Mouse (Mus musculus): ENCODE data around the gene Stard10.

Gene Stard10

DNA sequence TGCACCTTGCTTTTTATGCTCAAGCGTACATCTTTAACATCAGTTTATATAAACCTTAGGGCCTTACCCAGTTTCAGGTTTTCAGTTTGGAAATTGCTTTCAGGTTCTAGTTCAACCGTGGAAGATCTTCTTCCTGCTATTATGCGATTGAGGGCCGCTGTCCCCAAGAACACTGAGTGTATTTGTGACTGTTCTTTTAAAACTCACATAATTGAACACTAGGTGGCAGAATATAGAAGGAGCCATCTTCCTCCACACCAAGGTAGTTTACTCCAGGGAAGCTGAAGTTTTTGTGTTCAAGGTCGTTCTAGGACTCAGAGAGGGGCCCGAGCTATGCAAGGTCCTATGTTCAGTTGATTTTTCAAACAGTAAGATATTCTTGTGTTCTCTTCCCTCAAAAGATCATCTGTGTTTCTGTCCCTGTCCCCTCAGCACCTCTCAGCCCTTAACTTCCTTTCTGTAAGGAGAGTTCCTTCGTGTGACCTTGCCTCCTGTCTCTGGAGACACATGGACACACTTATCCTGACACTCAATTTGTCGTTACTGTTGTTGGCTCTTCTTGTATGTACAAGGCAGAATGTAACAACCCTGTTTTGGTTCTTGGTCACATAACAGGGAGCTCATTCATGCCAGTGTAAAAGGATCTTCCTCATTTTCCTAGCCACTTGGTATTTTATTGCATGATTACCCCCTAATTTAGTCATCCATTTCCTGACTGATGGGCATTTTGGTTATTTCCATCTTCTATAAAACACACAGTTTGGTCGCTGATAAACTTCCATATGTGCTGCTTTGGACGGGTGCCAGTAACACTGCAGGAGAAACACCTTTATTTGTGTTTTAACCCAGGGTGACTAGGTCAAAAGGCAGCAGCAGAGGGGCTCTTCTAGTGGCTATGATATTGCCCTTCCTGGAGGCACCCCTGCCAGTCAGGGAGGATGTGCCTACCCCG lies 51.3 kb downstream of the Stard10 start:
- DNase-seq (ENCODE audit: low read depth, low spot score), result no peak

GRCm38 (mm10) chr7:101369666-101370065 lies 52.8 kb downstream of the Stard10 start:
- DNase-seq (ENCODE audit: low read depth, low spot score), result no peak

DNA sequence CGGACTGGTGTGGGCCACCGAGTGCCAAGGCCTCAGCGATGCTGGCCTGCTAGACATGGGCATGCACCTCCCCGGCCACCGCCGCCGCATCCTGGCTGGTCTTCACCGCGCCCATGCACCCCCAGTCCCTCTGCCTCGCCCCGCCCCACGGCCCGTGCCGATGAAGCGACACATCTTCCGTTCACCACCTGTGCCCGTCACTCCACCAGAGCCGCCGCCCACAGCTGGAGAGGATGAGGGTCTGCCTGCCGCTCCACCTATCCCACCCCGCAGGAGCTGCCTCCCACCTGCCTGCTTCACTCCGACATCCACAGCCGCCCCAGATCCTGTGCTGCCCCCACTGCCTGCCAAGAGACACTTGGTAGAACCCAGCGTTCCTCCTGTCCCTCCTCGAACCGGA lies 56.2 kb downstream of the Stard10 start:
- DNase-seq (ENCODE audit: low read depth, low spot score), result no peak

DNA sequence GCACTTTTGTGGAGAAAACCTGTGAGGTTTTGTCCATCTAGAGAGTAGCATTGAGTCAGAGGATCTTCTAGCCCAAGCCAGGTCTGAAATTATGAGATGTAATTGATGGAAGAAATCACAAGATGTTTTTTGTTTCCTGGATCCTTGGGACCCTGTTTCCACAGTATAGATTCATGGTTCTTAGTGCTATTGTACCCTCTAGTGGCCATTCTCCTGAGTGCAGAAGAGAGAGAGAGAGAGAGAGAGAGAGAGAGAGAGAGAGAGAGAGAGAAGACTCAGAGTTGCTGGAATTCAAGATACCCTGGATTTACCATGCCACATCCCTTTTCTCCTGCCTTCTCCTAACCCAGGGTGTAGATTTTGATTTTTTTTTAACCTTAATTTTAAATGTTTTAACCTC lies 57.3 kb downstream of the Stard10 start:
- DNase-seq (ENCODE audit: low read depth, low spot score), result peak; percentile 70

GRCm38 (mm10) chr7:101376701-101377340 lies 59.9 kb downstream of the Stard10 start:
- DNase-seq (ENCODE audit: low read depth, low spot score), result peak; percentile 29

DNA sequence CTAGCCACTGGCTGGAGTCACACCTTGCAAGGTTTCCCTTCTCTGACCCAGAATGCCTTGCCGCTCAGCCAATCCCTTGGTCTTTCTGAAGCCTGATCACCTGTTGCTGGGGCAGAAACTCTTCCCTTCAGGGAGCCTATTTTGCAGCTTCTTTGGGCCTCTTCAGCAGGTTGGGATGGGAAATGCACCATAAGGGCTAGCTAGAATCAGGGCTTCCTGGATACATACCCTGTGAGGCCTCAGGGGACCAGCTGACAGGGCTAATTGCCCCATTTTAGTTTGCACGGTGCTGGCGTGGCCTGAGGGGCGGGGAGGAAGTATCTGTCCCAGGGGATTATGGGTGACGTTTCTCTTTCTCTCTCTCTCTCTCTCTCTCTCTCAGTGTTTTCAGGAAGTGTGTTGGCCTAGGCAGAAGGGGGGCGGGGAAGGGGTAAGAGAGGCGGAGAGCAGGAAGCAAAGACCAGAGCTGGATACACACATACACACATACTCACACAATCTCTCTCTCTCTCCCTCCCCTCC lies 60.9 kb downstream of the Stard10 start:
- no peak for DNase-seq (ENCODE audit: low read depth, low spot score)

DNA sequence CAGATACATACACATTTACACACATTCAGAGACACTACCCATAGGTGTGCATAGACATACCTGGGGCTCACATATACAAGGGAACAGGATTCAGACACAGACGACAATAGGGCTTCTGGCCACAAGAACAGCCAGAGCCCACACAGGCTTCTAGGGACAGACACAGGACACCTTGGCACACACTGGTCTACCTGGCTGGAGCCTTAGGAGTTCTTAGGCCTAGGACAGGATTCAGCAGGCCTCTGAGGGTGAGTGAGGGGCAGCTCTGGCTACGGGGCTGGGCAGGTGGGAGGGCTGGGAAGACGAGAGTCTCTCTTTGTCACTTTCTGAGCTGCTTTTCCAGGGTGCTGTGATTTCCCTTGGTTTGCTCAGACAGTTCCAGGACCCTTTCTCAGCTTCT lies 61.4 kb downstream of the Stard10 start:
- DNase-seq (ENCODE audit: low read depth, low spot score), result no peak

DNA sequence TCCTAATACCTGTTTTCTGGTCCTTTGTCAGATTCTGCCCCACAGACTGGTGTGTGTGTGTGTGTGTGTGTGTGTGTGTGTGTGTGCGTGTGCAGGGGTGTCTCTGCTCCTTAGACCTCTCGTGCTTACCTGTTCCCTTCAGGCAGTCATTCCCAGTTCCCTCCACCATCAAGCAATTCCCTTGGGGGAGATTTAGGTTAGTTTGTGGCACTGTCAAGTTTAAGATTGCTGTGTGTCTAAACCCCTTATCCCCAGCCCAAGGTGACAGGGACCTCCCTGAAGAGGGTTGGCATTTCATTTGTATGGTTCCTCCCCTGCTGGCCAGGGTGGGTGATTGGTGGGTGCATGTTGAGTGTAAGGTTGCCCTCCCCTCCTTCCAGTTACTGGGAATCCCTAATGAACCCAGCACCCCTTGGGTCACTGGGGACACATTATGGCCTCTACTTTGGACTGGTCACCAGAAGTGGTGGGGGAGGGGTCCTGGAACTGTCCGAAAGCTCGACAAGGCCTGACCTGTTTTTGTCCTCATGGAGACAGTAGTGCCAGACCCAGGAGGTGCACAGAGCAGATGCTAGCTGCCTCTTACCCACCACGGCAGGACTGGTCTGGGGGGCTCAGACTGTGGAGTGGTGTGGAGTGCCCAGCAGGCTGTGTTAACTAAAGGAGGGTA lies 62.0 kb downstream of the Stard10 start:
- DNase-seq (ENCODE audit: low read depth, low spot score), result no peak

- no peak for DNase-seq (ENCODE audit: low read depth, low spot score)
Observed at GRCm38 (mm10) chr7:101379732-101380131, 62.8 kb downstream of the Stard10 start.

DNA sequence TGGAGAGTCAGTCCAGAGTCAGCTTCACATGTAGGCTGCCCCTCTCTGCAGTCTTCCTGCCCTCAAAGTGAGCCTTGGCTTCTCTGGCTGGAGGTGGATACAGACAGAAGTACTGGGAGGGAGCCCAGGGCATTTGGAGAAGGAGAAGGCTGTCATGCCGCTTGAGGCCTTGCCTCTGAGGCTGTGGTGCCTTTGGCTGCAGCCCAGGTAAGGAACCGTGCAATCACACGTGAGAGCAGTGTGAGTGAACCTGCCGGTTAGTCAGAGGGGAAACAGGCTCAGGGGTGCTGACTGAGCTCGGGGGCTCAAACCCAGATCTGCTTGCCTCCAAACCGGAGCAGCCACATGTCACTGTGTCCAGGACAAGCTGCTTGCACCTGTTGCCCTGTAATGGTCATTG lies 64.6 kb downstream of the Stard10 start:
- DNase-seq (ENCODE audit: low read depth, low spot score), result no peak

- DNase-seq (ENCODE audit: low read depth, low spot score), result peak; percentile 25
Observed at GRCm38 (mm10) chr7:101382378-101382777, 65.5 kb downstream of the Stard10 start.

- no peak for DNase-seq (ENCODE audit: low read depth, low spot score)
Observed at GRCm38 (mm10) chr7:101383756-101384155, 66.9 kb downstream of the Stard10 start.

GRCm38 (mm10) chr7:101384931-101385330 lies 68.0 kb downstream of the Stard10 start:
- no peak for DNase-seq (ENCODE audit: low read depth, low spot score)

GRCm38 (mm10) chr7:101385331-101385733 lies 68.4 kb downstream of the Stard10 start:
- DNase-seq (ENCODE audit: low read depth, low spot score), result no peak

- no peak for DNase-seq (ENCODE audit: low read depth, low spot score)
Observed at GRCm38 (mm10) chr7:101385866-101386452, 69.1 kb downstream of the Stard10 start.

DNA sequence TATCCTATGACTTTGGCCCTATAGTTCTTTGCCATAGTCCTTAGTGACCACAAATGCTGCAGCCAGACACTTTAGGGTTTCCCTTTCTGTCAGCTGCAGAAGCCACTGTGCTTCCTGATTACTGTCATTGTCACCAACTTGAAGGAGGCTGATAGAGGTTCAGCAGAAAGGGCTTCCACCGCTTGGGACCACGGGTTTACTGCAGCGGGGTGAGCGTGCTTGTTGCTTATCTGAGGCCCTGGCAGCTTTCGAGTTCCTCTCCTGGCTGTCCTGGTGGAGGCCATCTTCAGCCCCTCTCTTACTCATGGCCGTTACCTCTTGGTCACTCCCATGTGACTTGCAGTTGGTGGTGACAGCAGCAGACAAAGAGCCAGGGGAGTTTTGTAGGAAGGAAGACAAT lies 72.4 kb downstream of the Stard10 start:
- DNase-seq (ENCODE audit: low read depth, low spot score), result no peak

- DNase-seq (ENCODE audit: low read depth, low spot score), result no peak
Observed at GRCm38 (mm10) chr7:101391909-101392479, 75.1 kb downstream of the Stard10 start.

DNA sequence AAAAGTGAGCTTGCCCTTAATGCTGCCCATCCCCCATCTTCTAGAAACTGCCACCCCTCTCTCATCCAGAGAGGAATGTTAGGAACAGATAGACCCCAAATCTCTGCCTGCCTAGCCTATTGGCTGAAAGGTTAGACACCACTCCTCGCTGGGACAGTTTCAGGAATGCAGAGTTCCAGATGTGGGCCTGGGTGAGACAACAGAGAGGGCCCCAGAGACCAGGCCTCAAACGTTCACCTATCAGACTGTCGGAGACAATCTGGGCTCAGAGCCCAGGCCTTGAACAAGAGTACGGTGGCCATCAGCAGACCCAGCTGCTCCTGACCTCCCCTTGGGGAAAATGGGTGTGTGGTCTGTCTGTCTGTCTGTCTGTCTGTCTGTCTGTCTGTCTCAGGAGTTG lies 76.1 kb downstream of the Stard10 start:
- DNase-seq (ENCODE audit: low read depth, low spot score), result peak; percentile 52

DNA sequence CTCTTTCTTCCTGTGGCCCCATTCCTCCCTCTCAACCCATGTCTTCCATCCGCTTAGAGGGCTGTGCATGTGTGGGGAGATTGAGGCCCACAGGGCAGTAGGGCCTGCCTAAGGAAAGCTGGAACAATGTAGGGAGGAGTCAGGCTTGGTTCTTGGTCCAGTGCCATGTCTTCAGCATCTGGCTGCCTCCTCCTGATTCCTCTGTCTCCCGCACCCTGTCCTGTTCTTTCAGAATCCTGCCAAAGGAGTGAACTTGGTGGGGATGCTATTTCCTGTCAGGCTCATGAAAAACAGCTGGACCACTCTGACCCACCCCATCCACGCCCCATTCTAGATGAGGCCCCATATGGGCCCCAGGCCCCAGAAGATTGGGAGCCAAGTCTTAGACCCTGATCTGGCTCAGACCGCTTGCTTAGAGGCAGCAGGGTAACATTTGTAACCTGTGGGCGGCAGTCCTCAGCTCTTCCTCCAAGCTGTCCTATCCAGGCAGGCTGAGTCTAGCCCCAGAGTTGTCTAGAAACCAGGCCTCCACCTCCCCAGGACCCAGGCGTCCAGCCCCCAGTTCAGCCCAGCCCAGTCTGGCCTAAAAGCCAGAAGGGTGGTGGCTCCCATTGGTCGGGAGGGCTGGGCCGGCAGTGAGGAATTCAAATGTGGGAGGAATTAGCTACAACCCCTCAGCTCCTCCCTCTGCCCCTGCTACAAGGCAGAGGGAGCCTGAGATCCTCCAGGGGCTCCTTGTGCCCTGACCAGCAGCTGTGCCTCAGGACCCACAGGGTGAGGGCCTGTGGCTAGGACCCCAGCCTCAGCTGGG lies 77.0 kb downstream of the Stard10 start:
- DNase-seq (ENCODE audit: low read depth, low spot score), result peak; percentile 92

- no peak for DNase-seq (ENCODE audit: low read depth, low spot score)
Observed at GRCm38 (mm10) chr7:101394569-101394968, 77.7 kb downstream of the Stard10 start.

GRCm38 (mm10) chr7:101395471-101395870 lies 78.6 kb downstream of the Stard10 start:
- no peak for DNase-seq (ENCODE audit: low read depth, low spot score)

Measured in 3T3-L1 (cell line).